Mouse (Mus musculus) liver, embryonic 11.5 days (tissue): Measurements from ENCODE around the gene Fam173a. TPM values are rescaled to one million over a fixed set of nuclear protein-coding genes. Genes with fewer than 3 reads are reported as not detected.

Experiments
- ATAC-seq: fragments of 200-750 bp; cut with Nextera tagmentation; replicated peaks from 2 replicates; pipeline ENCODE4 v1.8.0; 2017; ENCODE audit warnings: moderate number of reproducible peaks, mild to moderate bottlenecking, moderate TSS enrichment, moderate library complexity; ENCODE audit not compliant: low FRiP score
- DNase-seq: peaks from one replicate; pipeline ENCODE4 v3.0.0-alpha.2; 2017; ENCODE audit warnings: low spot score
- H3K27ac ChIP-seq: fragments of 300-500 bp; sonication (generic); 2 replicates; pipeline ENCODE4 v1.5.1; 2014; ENCODE audit warnings: mild to moderate bottlenecking, low read depth, low read length, control low read depth
- H3K27me3 ChIP-seq: fragments of 300-500 bp; sonication (generic); replicated peaks from 2 replicates; pipeline ENCODE4 v1.6.1; 2014; ENCODE audit warnings: low read length, mixed read lengths; ENCODE audit not compliant: control insufficient read depth, insufficient read depth
- H3K36me3 ChIP-seq: fragments of 300-500 bp; sonication (generic); 2 replicates; pipeline ENCODE4 v1.6.1; 2014; ENCODE audit warnings: mild to moderate bottlenecking, low read length, moderate library complexity, mixed read lengths; ENCODE audit not compliant: control insufficient read depth, insufficient read depth
- H3K4me1 ChIP-seq: fragments of 300-500 bp; sonication (generic); replicated peaks from 2 replicates; pipeline ENCODE4 v1.6.1; 2014; ENCODE audit warnings: low read length, mixed read lengths; ENCODE audit not compliant: control insufficient read depth, insufficient read depth
- H3K4me2 ChIP-seq: fragments of 300-500 bp; sonication (generic); 2 replicates; pipeline ENCODE4 v1.6.1; 2014; ENCODE audit warnings: mild to moderate bottlenecking, control low read depth, moderate library complexity
- H3K4me3 ChIP-seq: fragments of 300-500 bp; sonication (generic); 2 replicates; pipeline ENCODE4 v1.5.1; 2014; ENCODE audit warnings: low read depth, low read length, control low read depth
- H3K9ac ChIP-seq: fragments of 300-500 bp; sonication (generic); 2 replicates; pipeline ENCODE4 v1.6.1; 2014; ENCODE audit warnings: low read depth, low read length, control low read depth
- H3K9me3 ChIP-seq: fragments of 300-500 bp; sonication (generic); 2 replicates; pipeline ENCODE4 v1.6.1; 2016; ENCODE audit warnings: low read length, inconsistent platforms, mixed read lengths; ENCODE audit not compliant: control insufficient read depth
- WGBS: fragments of 180-500 bp; shearing (Covaris S2); extraction: QIAGEN DNeasy Blood & Tissue Kit; methylation state at CpG from one replicate; pipeline ENCODE4 v1.1.7; 2014; 5-methylcytosine and 5-hydroxymethylcytosine counted together
- polyA plus RNA-seq: library from polyadenylated mRNA; unstranded; fragments of >200 nt; fragmentation: Nextera tagmentation; extraction: Ambion mirVana; gene quantifications from 2 replicates; pipeline ENCODE4 v1.2.1, GENCODE M21; 2014

The Fam173a gene
- polyA plus RNA-seq, 1 experiment from 2014 or later, result 83.7 TPM

DNA sequence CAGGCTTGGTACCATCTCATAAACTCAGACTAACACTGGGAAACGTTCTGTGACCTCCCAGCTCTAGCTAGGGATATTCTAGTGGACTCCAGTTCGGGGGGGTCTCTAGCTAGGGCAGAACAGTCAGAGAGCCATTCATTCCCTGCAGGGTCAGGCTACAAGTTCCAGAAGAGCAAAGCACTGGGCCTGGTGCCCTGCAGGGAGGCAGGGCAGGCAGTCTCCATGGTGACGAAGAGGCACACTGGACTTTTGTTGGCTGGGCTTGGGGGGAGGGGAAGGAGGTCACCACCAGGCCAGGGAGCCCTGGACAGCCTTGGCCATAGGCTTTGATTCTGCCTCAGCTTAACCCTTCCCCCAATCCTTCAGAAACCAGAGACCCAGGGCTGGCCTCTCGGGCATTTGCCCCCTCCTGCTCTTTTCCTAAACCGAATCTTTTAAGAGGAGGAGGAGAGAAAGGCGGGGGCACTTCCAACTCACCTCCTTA, 3.0 kb upstream of the Fam173a start, which contains the start of gene AC134908.4:
Gene AC134908.4 (minus strand): TSS at position 51 of the 484 bp plus-strand sequence.
- Histone ChIP-seq H3K4me1 (peaks cover 32% of the 10 kb centered on the region), H3K9me3 (no peaks in the 10 kb centered on the region), H3K27ac (no peak within 1 kb of the TSS), H3K36me3 (no peaks in the 10 kb centered on the region), H3K27me3 (no peaks in the 10 kb centered on the region), H3K9ac (peak within 1 kb of the TSS; percentile 71), H3K4me3 (peak within 1 kb of the TSS; percentile 73), H3K4me2 (peak within 1 kb of the TSS; percentile 98)
- DNase-seq, result no peak
- no peak for ATAC-seq
- 29% methylated on average over 6 of the region's 6 CpGs for WGBS

DNA sequence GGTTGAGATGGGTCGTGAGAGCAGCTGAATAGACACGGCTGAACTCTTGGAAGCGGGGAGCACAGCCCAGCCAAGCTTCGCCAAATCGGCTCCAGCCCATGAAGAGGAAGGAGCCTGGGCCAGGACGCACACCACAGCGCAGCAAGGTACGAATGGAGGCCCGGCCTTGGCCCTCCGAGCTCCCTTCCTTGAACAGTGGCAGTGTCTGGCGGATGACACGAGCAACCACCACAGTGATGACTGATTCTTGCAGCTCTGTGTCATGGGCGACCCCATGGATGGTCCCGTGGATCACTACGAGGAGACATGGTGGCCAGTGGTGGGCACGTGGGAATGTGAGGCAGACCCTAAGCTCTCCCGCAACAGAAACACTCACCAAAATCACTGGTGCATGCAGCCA, 2.3 kb upstream of the Fam173a start:
- H3K4me3 ChIP-seq, result peak overlapping the region; percentile 73; the same call in 1 of the 2 replicates
- H3K4me1 ChIP-seq, result peaks cover 33% of the 10 kb centered on the region
- ATAC-seq (no peak), DNase-seq (no peak)
- H3K9ac ChIP-seq, result no peak overlapping the region
- no peak overlapping the region for H3K27ac ChIP-seq
- no peaks in the 10 kb centered on the region for H3K36me3 ChIP-seq
- peak overlapping the region; percentile 98; the same call in 1 of the 2 replicates for H3K4me2 ChIP-seq
- no peaks in the 10 kb centered on the region for H3K27me3 ChIP-seq
- H3K9me3 ChIP-seq, result no peaks in the 10 kb centered on the region
- WGBS, result 87% methylated on average over 17 of the region's 17 CpGs

DNA sequence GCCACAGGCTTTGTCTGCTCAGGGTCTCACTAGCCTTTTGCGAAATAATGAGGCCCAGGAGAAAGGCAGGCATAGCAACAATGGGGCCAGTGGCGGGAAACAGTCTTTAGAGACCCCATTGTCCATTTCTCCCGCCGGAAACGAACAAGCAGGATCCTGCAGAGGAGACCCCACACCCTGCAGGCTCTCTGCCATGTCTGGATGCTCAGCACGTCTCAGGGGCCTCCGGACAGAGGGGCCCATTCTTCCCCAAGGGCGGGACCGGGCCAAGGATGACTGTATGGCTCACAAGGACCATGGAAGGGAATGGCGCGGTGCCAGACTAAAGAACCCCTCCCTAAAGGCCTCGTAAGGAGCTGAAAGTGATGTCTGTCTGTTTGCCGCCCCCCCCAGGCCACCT, 1.5 kb upstream of the Fam173a start:
- H3K27me3 ChIP-seq, result no peaks in the 10 kb centered on the region
- H3K4me3 ChIP-seq, result no peak overlapping the region
- ATAC-seq (no peak), DNase-seq (no peak)
- 90% methylated on average over 13 of the region's 13 CpGs for WGBS
- no peaks in the 10 kb centered on the region for H3K9me3 ChIP-seq
- peaks cover 33% of the 10 kb centered on the region for H3K4me1 ChIP-seq
- H3K27ac ChIP-seq, result no peak overlapping the region
- H3K9ac ChIP-seq, result no peak overlapping the region
- H3K4me2 ChIP-seq, result no peak overlapping the region
- no peaks in the 10 kb centered on the region for H3K36me3 ChIP-seq

DNA sequence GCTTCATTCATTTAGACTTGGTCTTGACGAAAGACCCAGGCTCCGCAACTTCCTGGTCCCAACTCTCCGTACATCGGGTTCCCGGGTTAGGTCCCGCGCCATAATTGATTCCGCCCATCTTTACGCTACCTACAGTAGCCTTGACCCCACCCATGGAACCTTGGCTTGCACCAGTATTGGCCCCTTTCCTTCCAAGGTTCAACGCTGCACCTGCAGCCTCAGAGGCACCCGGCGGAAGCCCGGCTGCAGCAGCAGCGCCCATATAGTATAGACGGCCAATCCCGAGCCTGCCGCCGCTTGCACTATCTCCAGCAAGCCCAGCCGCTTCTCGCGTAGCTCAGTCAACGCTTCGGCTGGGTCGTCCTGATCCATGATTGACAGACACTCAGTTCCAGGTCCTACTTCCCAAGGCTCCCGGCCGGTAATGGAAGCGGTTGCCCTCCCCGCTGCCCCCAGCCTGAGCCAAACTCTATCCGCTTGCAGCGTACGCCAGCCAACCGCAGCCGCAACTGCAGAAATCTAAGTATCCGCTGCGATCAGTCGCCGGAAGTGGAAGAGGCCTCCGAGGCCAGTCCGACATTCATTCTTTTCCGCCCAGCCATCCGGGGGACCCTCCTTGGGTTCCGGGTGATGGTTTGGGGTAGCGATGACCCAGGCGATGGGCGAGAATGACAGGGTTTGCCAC, 716 bp downstream of the Fam173a start:
- Histone ChIP-seq H3K27ac (peak overlapping the region; percentile 94), H3K4me2 (peak overlapping the region; percentile 82), H3K9ac (peak overlapping the region; percentile 81), H3K9me3 (no peaks in the 10 kb centered on the region), H3K4me3 (peak overlapping the region; percentile 85), H3K4me1 (peaks cover 28% of the 10 kb centered on the region), H3K36me3 (no peaks in the 10 kb centered on the region; the same call in 1 of the 2 replicates), H3K27me3 (no peaks in the 10 kb centered on the region)
- DNase-seq (peak; percentile 86), ATAC-seq (peak; percentile 69)
- under 1% methylated on average over 45 of the region's 45 CpGs for WGBS

DNA sequence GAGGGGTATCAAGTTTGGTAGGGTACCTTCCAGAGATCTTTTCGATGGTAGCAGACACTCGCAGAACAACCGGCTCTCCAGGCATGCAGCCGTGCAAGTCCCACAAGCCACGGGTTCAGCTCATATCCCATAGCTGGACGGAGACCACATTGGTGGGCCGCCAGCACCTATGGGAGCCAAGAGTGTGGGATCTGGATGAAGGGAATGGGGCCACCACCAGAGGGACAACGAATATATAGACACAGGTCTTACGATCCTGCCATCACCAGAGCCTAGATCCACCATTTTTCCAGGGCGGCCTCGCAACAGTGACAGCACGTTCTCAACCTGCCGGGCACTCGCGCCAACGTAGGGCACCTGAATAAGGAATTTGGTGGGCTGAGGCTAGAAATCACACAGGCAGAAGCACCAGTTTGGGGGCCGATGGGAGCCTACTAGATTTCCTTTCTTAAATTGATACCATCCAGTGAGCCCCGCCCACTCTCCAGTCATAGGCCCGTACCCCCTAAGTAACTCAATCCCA, 1.3 kb downstream of the Fam173a start:
- Histone ChIP-seq H3K4me2 (peak overlapping the region; percentile 82), H3K4me1 (peaks cover 28% of the 10 kb centered on the region), H3K27me3 (no peaks in the 10 kb centered on the region), H3K27ac (peak overlapping the region; percentile 94), H3K4me3 (peak overlapping the region; percentile 85), H3K9ac (peak overlapping the region; percentile 81), H3K36me3 (no peaks in the 10 kb centered on the region; the same call in 1 of the 2 replicates), H3K9me3 (no peaks in the 10 kb centered on the region)
- DNase-seq, result no peak
- WGBS, result 30% methylated on average over 19 of the region's 19 CpGs
- no peak; the same call in 1 of the 2 replicates for ATAC-seq

DNA sequence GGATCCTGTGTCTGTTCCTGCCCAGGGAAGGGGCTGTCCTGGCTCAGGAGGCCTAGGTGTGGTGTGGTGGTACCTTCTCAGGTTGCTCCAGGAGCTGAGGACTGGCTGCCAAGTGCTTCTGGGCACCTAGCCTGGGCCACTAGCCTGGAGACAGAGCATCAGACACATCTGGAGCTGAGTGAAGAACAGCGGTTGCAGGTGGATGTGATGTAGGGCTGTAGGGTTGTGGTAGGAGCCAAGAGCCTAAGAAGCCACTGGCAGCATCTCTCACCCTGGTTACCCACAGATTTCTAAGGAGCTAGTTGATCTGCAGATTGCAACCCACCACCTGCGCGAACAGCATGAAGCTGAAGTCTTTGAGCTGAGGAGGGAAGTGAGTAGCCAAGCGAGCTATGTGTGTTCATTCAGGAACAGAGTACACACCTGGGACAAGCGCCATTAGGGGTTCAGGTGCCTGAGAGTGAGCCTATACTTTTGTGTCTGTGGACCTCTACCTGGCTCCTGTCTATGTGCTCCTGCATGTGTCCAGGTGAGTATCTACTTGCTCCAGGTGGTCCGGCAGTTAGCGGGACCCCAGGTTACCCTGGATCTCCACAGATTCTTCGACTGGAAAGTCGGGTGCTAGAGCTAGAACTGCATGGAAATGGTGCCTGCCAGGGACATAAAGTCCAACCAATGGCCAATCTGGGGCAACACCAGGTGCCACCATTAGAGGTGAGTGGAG, 5.8 kb downstream of the Fam173a start:
- peaks cover 11% of the 10 kb centered on the region for H3K36me3 ChIP-seq
- no peaks in the 10 kb centered on the region for H3K9me3 ChIP-seq
- no peak overlapping the region for H3K27ac ChIP-seq
- no peak overlapping the region for H3K4me3 ChIP-seq
- ATAC-seq (no peak), DNase-seq (no peak)
- H3K27me3 ChIP-seq, result no peaks in the 10 kb centered on the region
- peaks cover 20% of the 10 kb centered on the region for H3K4me1 ChIP-seq
- WGBS, result 91% methylated on average over 9 of the region's 9 CpGs
- H3K9ac ChIP-seq, result no peak overlapping the region
- no peak overlapping the region for H3K4me2 ChIP-seq

DNA sequence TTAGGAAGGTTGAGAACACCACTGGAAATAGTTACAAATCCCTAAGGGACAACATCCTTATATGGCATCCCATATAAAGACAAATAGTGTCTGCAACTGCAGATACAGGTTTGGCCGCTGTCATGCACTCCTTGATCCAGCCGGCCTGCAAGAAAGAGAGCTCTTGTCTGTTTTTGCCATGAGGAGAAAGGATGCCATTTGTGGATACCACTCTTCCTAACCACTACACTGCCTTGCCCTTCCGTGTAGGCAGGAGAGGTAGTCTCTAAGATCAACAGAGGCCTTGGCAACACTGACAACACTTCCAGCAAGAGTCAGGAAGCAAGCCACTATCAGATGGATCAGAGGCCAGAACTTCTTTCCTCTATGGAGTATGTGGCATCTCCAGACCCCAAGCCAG, 6.4 kb downstream of the Fam173a start, which contains the start of gene Ccdc78:
Gene Ccdc78 (plus strand): TSS at position 301 of the 400 bp plus-strand sequence.
- H3K36me3 ChIP-seq, result peaks cover 16% of the 10 kb centered on the region
- H3K4me3 ChIP-seq, result peak within 1 kb of the TSS; percentile 73
- H3K9me3 ChIP-seq, result no peaks in the 10 kb centered on the region
- ATAC-seq (no peak), DNase-seq (no peak)
- peaks cover 17% of the 10 kb centered on the region for H3K4me1 ChIP-seq
- H3K27me3 ChIP-seq, result no peaks in the 10 kb centered on the region
- peak within 1 kb of the TSS; percentile 76 for H3K9ac ChIP-seq
- peak within 1 kb of the TSS; percentile 73 for H3K27ac ChIP-seq
- H3K4me2 ChIP-seq, result peak within 1 kb of the TSS; percentile 92
- 74% methylated on average over 3 of the region's 3 CpGs for WGBS

DNA sequence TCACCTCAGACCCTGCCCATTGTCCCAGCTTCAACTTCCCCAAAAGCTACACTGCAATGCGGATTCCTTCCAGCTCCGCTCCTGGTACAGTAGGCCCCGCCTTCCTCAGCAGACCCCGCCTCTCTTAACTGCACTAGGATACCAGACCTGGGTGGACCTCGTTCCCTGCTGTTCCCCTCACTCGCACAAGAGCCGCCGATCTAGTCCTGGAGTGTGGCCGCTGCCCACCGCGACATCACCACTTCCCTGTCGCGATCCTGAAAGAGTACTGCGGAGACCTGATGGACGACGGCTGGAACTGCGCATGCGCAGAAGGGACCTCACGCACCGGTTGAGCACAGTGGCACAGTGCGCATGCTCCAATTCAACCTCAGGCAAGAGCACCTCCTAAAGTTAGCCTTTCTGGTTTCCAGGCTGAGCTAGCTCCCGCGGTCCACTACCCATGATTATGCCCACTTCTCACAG, 7.4 kb downstream of the Fam173a start, which contains the start of gene Haghl:
Gene Haghl (minus strand): TSS at position 393 of the 465 bp plus-strand sequence.
- no peaks in the 10 kb centered on the region for H3K9me3 ChIP-seq
- H3K27ac ChIP-seq, result peak within 1 kb of the TSS; percentile 73
- no peaks in the 10 kb centered on the region for H3K27me3 ChIP-seq
- H3K9ac ChIP-seq, result peak within 1 kb of the TSS; percentile 76
- peak; percentile 78 for ATAC-seq
- peak within 1 kb of the TSS; percentile 73 for H3K4me3 ChIP-seq
- under 1% methylated on average over 23 of the region's 23 CpGs for WGBS
- H3K4me1 ChIP-seq, result peaks cover 9% of the 10 kb centered on the region
- H3K4me2 ChIP-seq, result peak within 1 kb of the TSS; percentile 92
- peaks cover 22% of the 10 kb centered on the region for H3K36me3 ChIP-seq
- DNase-seq, result peak; percentile 96
